Mouse (Mus musculus) heart, embryonic 14.5 days (tissue): ENCODE results near the gene Smg7. TPM values are rescaled to one million over a fixed set of nuclear protein-coding genes. Genes with fewer than 3 reads are reported as not detected.

Experiments
- ATAC-seq: fragments of 200-750 bp; cut with Nextera tagmentation; 2 replicates; pipeline ENCODE4 v1.8.0; 2017; ENCODE audit warnings: low read depth, moderate TSS enrichment; ENCODE audit not compliant: insufficient number of reproducible peaks, insufficient read depth, low FRiP score
- H3K27ac ChIP-seq, 2 experiments: fragments of 200-500 bp in 1 of 2; fragments of 300-500 bp in 1 of 2; sonication (generic) in 1 of 2; replicated peaks in 1 of 2; 2 replicates each; pipeline ENCODE4 v1.5.1; 2012 to 2014; ENCODE audit warnings: low read depth in 2 of 2, low read length in 2 of 2, control low read depth in 1 of 2, mild to moderate bottlenecking in 1 of 2, mixed read lengths in 1 of 2; ENCODE audit not compliant: control insufficient read depth in 1 of 2, insufficient read depth in 1 of 2
- H3K27me3 ChIP-seq: fragments of 300-500 bp; sonication (generic); 2 replicates; pipeline ENCODE4 v1.6.1; 2014; ENCODE audit warnings: mild to moderate bottlenecking, low read length, control low read depth; ENCODE audit not compliant: control insufficient read depth, insufficient read depth
- H3K36me3 ChIP-seq: fragments of 300-500 bp; sonication (generic); 2 replicates; pipeline ENCODE4 v1.6.1; 2014; ENCODE audit warnings: mild to moderate bottlenecking, control low read depth, low read length, mixed read lengths; ENCODE audit not compliant: control insufficient read depth, insufficient read depth
- H3K4me1 ChIP-seq, 2 experiments: fragments of 200-500 bp in 1 of 2; fragments of 300-500 bp in 1 of 2; sonication (generic) in 1 of 2; 2 replicates each; pipeline ENCODE4 v1.6.1; 2012 to 2014; ENCODE audit warnings: low read length in 2 of 2, control low read depth in 1 of 2, mixed read lengths in 1 of 2; ENCODE audit not compliant: control insufficient read depth in 2 of 2, insufficient read depth in 2 of 2
- H3K4me2 ChIP-seq: fragments of 300-500 bp; sonication (generic); 2 replicates; pipeline ENCODE4 v1.6.1; 2014; ENCODE audit warnings: mild to moderate bottlenecking, low read length
- H3K4me3 ChIP-seq, 2 experiments: fragments of 200-500 bp in 1 of 2; fragments of 300-500 bp in 1 of 2; sonication (generic) in 1 of 2; 2 replicates each; pipeline ENCODE4 v1.5.1; 2012 to 2014; ENCODE audit warnings: low read length in 2 of 2, mild to moderate bottlenecking in 2 of 2, control low read depth in 1 of 2, low read depth in 1 of 2, moderate library complexity in 1 of 2; ENCODE audit not compliant: control insufficient read depth in 1 of 2, insufficient read depth in 1 of 2
- H3K9ac ChIP-seq: fragments of 300-500 bp; sonication (generic); 2 replicates; pipeline ENCODE4 v1.6.1; 2014; ENCODE audit warnings: mild to moderate bottlenecking, low read length
- H3K9me3 ChIP-seq: fragments of 300-500 bp; sonication (generic); 2 replicates; pipeline ENCODE4 v1.6.1; 2016; ENCODE audit warnings: low read length, control low read depth; ENCODE audit not compliant: control insufficient read depth
- WGBS: fragments of 180-500 bp; shearing (Covaris S2); extraction: QIAGEN DNeasy Blood & Tissue Kit; methylation state at CpG from one replicate; pipeline ENCODE4 v1.1.7; 2014; 5-methylcytosine and 5-hydroxymethylcytosine counted together
- polyA plus RNA-seq: library from polyadenylated mRNA; unstranded; fragments of >200 nt; fragmentation: Nextera tagmentation; extraction: Ambion mirVana; gene quantifications from 2 replicates; pipeline ENCODE4 v1.2.1, GENCODE M21; 2014

Smg7 gene
- polyA plus RNA-seq, 1 experiment from 2014 or later: 29.1 TPM

DNA sequence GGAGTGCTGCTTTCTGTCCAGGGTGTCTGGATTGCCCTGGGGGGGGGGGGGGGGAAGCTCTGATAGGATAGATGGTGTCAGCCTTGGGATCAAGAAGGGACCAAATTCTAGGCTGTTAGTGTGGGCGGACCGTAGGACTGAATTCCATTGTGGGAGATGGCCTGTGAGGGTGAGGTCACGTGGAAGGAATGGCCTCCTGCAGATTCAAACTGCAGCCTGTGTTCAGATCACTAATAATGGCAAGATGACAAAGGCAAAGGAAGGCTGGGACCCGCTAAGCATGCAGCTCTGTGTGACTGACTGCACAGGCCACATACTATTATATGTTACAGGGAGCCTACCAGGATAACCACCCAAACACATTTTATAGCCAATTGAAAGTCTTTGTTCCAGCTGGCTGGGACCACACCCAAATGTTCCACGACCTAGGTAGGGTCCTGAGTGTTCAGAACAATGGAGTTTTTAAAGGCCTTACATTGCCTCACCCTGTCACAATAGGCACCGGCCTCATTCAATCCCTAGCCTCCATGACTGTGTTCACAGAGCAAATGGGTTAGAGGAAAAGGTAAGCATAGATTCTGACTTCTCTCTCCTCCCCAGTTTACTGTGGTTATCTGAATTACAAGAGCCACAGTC, 108.8 kb downstream of the Smg7 start:
- 47% methylated on average over 6 of the region's 6 CpGs for WGBS
- H3K4me1 ChIP-seq: peaks cover 15 to 20% of the 10 kb centered on the region in 2 experiments
- no peak overlapping the region for H3K27ac ChIP-seq

DNA sequence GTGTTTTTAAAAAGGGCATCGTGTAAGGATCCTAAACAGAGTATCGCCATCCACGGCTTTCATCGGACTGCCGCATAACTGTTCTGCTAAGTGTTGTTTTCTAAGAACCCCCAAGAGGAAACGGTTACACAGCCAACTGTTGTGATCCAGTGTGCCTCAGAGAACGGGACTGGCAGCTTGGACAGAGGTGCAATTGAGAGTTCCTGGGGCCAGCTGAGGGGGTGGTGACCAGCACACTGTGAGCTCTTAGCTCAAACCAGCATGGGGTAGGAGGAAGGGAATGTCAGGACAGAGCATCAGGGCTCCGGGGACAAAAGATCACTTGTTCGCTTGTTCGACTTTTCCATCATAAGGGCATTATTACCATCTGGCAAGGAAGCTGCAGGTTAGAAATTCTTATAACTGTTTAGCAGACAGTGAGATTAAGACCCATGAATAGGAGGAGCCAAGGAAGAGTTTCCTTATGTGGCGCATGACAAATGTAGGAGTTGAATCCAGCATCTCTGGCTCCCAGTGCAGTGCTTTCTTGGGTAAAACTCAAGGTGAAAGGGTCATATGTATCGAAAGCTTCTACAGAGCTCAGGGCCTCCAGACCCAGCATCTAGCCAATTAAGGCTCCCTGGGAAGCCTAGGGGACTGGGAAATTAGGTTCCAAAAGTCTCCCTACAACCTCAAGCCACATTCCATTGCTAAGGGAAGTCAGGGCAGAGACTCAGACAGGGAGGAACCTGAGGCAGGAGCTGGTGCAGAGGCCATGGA, 109.5 kb downstream of the Smg7 start:
- no peak for ATAC-seq
- Histone ChIP-seq H3K4me1 (peaks cover 15 to 20% of the 10 kb centered on the region in 2 experiments), H3K36me3 (no peaks in the 10 kb centered on the region), H3K9ac (no peak overlapping the region), H3K4me3 (no peak overlapping the region), H3K27me3 (no peaks in the 10 kb centered on the region), H3K27ac (0 out of 4 replicates have a peak overlapping the region, but pooled peaks of 1 of the 2 experiments have one; percentile 9), H3K9me3 (no peaks in the 10 kb centered on the region), H3K4me2 (no peak overlapping the region)
- WGBS: 59% methylated on average over 12 of the region's 12 CpGs

More for the DNA sequence above, 108.8 kb downstream of the Smg7 start:
- Histone ChIP-seq H3K27me3 (no peaks in the 10 kb centered on the region), H3K4me2 (no peak overlapping the region), H3K9me3 (no peaks in the 10 kb centered on the region), H3K4me3 (no peak overlapping the region), H3K36me3 (no peaks in the 10 kb centered on the region), H3K9ac (no peak overlapping the region)
- no peak for ATAC-seq

DNA sequence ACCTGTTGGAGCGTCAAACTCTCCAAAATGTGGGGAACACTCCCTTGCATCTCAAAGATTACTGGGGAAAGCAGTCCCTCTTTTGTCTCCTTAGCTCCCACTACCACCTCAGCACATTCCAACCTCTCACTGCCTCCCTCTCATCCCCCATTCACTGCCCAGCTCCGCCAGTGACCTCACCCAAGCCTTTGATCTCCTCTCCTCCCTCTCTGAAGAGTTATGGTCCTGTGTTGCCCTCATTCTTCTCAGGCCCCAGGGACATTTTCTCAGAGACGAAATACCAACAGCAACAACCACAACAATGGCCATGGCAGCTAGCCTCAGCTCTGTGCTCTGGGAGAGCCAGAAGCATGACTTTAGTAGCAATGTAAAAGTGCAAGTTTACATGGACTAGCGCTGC, 111.2 kb downstream of the Smg7 start:
- H3K9me3 ChIP-seq: no peaks in the 10 kb centered on the region
- no peaks in the 10 kb centered on the region for H3K27me3 ChIP-seq
- H3K27ac ChIP-seq: peak overlapping the region; percentile 59 to 65
- no peak for ATAC-seq
- H3K4me3 ChIP-seq: no peak overlapping the region
- H3K9ac ChIP-seq: no peak overlapping the region
- no peaks in the 10 kb centered on the region for H3K36me3 ChIP-seq
- H3K4me2 ChIP-seq: no peak overlapping the region
- H3K4me1 ChIP-seq: peaks cover 15 to 20% of the 10 kb centered on the region in 2 experiments
- WGBS: 28% methylated on average over 4 of the region's 4 CpGs

DNA sequence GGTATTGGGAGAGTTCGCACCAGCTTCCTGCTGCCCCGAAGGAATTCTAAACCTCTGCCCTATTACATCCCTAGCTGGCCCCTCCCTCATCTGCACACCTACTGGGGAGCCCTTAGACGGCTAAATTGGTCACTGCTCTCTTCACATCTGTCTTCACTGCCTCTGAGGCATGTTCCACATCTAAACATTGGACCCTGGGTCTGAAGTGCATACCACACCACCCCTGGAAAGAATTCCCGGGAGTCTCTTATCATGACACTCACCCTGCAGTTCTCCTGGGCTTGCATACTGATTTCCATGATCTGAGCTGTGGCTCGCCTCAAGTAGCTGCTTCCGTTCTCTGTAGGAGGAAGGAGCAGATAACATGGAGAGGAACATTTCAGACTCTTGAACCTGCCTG, 111.6 kb downstream of the Smg7 start:
- peak overlapping the region; percentile 47 for H3K4me2 ChIP-seq
- no peaks in the 10 kb centered on the region for H3K27me3 ChIP-seq
- H3K9me3 ChIP-seq: no peaks in the 10 kb centered on the region
- H3K9ac ChIP-seq: no peak overlapping the region
- H3K36me3 ChIP-seq: no peaks in the 10 kb centered on the region
- H3K4me3 ChIP-seq: no peak overlapping the region
- H3K4me1 ChIP-seq: peaks cover 15 to 20% of the 10 kb centered on the region in 2 experiments
- WGBS: 3% methylated on average over 6 of the region's 6 CpGs
- peak; percentile 55 for ATAC-seq
- peak overlapping the region; percentile 61 to 65 for H3K27ac ChIP-seq

DNA sequence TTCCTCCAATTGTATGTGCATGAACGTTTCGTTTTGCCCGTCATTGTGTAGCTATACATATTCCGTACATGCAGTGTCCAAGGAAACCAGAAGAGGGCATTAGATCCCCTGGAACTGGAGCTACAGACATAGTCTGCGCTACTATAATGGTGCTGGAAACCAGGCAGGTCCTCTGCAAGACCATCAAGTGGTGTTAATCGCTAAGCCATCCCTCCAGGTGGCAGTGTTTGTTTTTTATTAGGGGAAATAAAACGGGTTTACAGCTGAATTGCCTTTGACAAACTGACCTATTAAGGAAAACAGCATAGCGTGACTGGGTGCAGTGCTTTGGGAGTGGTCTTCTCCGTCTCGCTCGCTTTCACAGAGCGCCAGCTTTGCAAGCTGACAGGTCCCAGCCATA, 112.2 kb downstream of the Smg7 start:
- Histone ChIP-seq H3K27ac (peak overlapping the region; percentile 61 to 65), H3K9ac (no peak overlapping the region), H3K4me2 (peak overlapping the region; percentile 47), H3K9me3 (no peaks in the 10 kb centered on the region), H3K36me3 (no peaks in the 10 kb centered on the region), H3K4me3 (no peak overlapping the region), H3K4me1 (peaks cover 15 to 20% of the 10 kb centered on the region in 2 experiments), H3K27me3 (no peaks in the 10 kb centered on the region)
- ATAC-seq: 0 out of 2 replicates have a peak, but pooled peaks have one; percentile 18
- 21% methylated on average over 12 of the region's 12 CpGs for WGBS

DNA sequence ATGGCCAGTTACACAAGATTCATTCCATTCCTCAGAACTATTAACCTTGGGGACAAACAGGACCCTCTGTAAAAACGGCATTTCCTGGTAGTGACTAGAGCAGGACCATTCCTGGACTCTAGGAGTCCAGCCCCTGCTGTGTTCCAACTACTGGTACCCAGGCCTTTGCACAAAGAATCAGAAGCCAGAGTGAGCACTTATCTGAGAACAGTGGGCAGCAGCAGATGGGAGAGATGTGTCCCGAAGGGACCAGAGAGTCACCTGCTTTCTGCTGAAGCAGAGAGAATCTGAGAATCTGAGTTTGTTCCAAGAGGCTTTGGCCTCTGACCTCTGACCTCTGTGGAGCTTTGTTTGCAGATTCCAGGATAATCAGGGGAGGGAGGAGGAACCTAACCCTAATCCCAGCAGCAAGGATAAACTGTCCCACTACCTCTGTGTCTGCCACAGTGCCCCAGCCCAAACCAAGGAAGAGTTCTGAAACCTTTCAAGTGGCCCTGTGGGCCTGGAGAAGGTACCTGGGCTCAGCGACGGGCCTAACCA, 114.3 kb downstream of the Smg7 start:
- no peak overlapping the region for H3K27ac ChIP-seq
- H3K4me3 ChIP-seq: no peak overlapping the region
- no peaks in the 10 kb centered on the region for H3K27me3 ChIP-seq
- 67% methylated on average over 4 of the region's 4 CpGs for WGBS
- H3K4me2 ChIP-seq: no peak overlapping the region
- H3K4me1 ChIP-seq: peaks cover 12 to 15% of the 10 kb centered on the region in 2 experiments
- no peak for ATAC-seq
- no peaks in the 10 kb centered on the region for H3K9me3 ChIP-seq
- no peaks in the 10 kb centered on the region for H3K36me3 ChIP-seq
- H3K9ac ChIP-seq: no peak overlapping the region
